Mouse (Mus musculus): ENCODE data around the gene Wnt3a.
"Not testable (repeated sequence)": the region's sequence is repeated elsewhere in the genome, so short reads cannot be mapped to it uniquely, and the experiment has no call there.

Wnt3a gene

DNA sequence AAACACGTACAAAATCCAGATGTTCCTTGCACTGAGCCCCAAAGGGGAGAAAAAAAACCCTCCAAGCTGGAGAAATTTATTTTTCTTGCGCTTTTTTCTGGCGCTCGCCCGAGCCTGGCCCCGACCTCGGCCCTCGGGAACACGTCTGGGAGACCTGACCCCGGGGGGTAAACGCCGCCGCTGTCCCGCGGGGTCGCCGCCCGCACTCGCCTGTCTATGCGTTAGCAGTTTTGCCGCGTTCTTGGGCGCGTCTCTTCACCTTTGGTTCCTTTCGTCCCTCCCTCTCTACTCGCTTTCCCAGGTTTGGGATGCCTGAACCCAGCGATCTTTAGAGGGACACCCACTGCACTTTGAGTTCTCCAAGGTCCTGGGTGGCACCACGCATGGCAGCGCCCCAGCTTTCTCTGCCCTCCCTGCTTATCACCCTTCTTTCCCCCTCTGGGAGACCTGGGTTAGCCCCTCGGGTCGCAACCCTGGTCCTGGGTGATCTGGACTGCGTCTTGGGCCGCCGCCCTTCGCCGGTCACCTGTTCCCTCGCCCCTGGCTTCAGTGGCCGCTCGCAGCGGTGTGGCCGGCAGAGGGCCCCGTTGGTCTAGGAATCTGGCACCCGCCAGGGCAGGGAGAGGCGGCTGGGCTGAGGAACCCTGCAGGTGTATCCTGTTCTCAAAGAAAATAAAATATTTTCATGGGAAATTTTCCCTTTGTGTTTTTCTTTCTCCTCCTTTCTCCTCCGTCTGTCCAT is 17.0 kb upstream of the Wnt3a start:
- in situ Hi-C loops (cut with MboI) = no loop called here

DNA sequence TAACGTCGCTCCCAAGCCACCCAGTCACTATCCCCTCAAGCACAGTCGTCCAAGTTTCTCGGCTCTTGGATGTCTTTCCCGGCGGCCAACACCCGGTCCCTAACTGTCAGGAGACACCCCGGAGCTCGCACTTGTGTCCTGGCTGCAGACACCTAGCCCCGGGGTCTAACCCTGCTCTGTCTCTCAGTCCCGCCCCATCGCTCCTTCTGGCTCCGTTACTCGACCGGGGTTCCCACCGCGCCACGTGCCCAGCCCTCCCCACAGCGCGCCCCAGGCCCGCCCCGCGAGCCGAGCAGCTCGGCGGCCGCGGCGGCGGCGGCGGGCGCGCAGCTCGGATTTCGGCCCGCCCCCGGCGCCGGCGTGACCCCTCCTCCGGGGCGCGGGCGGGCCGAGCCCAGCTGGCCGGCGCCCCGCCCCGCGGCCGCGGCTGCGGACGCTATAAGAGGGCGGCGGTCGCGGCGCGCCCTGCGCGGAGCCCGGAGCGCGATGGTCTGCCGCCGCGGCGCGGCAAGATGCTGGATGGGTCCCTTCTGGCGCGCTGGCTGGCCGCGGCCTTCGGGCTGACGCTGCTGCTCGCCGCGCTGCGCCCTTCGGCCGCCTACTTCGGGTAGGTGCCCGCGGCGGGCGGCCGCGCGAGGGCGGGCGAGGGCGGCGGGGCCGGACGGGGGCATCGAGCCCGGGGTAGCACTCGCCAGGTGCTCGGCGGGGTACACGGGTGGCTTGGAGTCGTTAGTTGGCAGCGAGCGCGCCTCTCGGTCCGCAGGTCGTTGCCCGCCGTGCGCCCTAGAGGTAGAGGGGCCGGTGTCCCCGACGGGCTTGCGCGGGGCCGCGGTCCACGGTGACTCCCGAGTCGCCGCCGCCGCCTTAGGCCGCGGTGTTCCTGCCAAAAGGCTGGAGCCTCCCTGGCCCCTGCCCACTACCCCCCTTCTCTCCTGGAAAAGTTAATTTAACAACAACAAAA is 16.2 kb upstream of the Wnt3a start, which contains the start of gene Wnt9a:
Gene Wnt9a (plus strand): TSS at position 468 of the 961 bp plus-strand sequence.
- in situ Hi-C loops (cut with MboI) = no loop called here

DNA sequence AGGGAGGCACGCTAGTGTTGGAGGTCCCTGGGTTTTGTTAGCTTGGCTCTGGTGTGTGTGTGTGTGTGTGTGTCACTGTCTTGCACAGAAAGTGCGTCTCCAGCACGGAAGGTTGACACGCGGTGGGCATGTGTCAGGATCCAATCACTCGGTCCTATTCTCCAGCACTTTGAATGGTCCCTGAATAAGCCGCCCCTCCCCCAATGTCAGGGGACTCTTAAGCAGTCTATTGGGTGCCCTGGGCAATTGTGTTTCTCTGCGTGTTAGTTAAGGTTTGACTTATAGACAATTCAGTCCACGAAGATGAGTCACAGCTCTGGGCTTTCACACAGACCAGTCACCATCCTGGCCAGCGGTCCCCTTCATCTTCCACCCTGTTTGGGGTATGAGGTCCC is 15.3 kb upstream of the Wnt3a start:
- in situ Hi-C loops (cut with MboI) = no loop called here

DNA sequence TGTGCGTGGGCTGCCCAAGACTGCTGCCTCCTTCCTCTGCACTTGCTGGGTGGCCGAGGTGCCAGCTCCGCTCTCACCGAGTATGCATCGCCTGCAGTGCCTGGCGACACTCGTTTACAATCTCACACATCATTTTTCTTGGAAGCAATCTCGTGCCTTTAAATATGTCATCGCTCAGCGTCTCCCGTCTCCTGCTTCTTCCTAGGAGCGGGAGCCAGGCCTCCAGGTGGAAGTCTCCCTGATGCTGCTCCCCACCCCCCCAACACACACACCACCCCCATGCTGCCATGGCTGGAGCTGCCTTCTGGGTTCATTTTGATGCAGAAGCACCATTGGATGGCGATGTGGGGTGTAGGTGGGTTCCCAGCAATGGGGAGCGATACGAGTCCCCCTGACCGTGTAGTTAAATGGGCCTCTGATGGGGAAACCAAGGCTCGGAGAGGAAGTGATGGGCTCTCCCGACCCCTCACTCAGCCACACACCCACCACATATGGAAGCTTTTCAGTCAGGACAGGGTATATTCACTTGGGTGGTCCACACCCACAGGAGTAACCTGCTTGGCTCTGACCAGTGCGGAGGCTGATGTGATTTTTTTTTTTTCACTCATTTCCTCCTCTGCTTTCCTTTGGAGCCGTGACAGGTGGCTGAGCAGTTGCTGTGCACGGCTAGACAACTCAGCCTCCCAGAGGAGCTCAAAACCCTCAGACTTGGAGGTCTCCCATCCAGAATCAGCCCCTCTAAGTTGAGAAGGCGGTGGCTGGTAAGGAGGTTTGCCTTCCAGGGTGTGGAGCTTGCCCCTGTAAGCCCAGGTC is 14.7 kb upstream of the Wnt3a start:
- in situ Hi-C loops (cut with MboI) = no loop called here

DNA sequence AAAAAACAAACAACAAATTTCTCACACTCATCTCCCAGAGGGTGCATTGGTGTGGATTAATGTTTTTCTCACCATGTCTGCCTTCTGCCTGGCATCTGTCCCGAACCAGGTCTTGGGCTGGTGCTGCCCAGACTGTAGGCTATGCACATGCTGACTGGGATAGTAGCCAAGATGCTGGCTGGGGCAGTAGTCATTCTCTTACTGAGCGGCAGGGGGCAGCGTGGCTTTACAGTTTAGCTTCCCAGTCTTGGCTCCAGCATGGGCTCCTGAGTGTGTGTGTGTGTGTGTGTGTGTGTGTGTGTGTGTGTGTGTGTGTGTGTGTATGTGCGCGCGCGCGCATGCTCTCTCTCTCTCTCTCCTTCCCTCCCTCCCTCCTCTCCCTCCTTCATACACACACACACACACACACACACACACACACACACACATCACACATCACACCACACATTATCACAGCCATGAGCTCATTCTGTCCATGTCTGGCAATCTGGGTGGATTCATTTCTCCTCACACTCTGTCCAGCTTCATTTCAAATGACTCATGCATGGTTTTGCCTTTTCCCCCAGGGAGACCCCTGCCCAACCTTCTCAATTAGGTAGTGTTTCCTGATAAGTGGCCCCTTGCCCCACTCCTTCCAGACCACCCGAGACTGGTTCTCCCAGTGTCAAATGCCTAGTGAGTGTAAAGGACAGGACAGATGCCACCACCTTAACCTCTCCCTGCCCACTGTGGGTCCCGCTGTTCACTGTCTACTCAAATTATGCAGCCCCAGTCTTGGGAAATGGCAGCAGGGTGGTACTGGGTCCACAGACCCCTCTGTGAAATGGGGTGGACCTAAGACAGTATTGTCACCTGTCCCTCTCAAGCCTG is 12.4 kb upstream of the Wnt3a start:
- in situ Hi-C loops (cut with MboI) = no loop called here

DNA sequence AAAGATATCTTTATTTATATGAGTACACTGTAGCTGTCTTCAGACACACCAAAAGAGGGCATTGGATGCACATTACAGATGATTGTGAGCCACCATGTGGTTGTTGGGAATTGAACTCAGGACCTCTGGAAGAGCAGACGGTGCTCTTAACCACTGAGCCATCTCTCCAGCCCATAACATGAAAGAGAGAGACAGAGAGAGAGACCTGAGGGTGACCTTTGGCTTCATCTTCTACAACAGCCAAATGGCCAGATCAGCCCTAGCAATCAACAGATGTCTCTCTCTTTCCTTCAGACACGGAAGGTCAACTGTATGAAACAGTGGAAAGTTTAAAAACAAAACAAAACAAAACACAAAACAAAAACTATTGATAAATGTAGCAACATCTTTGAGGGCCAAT is 10.5 kb upstream of the Wnt3a start:
- in situ Hi-C loops (cut with MboI) = not testable (repeated sequence)

DNA sequence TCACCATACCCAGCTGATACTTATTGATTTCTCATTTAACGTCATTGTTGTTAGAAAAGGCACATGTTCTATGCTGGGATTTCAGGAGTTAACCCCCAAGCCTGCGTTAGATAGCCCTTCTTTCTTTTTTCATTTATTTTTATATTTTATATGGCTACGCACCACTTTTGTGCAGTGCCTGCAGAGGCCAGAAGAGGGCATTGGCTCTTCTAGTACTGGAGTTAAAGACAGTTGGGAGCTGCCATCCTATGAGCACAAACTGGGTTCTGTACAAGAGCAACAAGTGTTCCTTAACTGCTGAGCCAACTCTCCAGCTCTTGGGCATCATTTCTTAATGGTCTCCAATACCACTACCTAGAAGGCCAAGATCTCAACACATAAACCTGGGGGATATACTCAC is 9.6 kb upstream of the Wnt3a start:
- in situ Hi-C loops (cut with MboI) = no loop called here

DNA sequence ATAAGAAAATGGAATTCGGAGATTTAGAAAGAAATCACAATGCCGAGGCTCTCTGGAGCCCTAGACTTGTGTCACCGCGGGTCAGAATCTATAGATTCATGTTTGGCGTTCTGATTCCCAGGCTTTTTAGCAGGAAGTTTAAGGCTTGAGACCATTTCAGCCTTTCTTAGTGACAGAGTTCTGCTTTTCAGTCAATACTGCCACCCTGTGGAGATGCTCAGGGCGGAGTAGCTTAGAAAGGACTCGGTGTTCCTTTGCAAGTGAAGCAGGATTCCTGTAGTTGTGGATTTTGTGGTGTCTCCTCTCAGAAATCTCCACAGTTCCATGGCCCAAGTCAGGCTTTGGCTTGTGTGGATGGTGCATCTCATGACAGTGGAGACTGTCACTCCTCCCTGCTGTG is 7.4 kb upstream of the Wnt3a start:
- in situ Hi-C loops (cut with MboI) = no loop called here

DNA sequence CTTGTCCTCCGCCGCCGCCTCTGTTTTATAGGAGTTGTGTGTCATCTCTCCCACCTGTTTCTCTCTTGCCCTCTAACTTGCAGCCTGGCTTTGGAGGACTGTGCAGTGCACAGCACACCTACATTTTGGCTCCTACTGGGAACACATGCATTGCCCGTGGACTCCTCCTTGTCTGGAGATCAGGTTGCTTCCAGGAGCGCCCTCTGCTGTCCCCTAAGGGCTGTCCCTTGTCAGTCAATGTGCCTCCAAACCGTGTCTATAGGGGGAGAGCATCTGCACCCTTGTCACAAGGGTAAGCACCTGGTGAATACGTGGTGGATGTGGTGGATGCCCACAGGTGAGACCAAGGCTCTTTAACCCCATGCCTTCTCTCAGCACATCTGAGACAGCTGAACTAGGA is 3.1 kb upstream of the Wnt3a start:
- in situ Hi-C loops (cut with MboI) = no loop called here

DNA sequence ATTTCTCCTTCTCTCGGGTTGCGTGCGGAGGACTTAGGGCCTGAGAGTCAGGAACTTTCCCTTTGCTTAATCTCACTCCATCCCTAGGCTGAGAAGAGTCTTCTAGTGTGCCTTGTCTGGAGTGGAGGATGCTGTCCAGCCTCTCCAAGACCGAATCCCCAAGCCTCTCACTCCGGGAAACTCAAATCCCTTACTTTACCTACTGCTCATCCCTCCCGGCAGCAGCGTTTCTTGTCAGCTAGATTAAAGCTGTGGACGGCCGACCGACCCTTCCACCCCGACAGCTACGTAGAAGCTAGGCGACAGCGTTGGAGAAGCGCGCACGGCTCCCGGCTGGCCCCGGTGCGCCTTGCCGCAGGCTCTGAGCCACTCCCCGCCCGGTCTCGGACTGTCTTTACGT is 846 bp downstream of the Wnt3a start:
- in situ Hi-C loops (cut with MboI) = no loop called here

DNA sequence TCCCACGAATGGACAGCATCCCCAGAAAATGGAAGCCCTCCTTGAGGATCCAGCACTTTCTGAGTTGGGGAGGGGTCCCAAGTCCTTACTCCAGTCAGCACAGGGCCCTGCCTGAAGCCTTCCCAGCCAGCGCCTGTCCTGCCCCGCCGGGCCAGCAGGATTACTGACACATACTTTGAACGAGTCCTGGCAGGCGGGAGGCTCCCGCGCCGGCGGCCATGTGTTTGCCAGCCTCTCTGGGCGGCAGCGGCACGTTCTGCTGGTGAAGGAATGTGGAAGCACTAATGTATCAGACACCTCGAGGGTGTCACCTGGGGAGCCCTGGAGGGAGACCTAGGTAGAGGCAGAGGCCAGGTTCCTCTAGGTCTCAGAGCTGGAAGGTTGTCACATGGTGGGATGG is 6.4 kb downstream of the Wnt3a start:
- in situ Hi-C loops (cut with MboI) = no loop called here

DNA sequence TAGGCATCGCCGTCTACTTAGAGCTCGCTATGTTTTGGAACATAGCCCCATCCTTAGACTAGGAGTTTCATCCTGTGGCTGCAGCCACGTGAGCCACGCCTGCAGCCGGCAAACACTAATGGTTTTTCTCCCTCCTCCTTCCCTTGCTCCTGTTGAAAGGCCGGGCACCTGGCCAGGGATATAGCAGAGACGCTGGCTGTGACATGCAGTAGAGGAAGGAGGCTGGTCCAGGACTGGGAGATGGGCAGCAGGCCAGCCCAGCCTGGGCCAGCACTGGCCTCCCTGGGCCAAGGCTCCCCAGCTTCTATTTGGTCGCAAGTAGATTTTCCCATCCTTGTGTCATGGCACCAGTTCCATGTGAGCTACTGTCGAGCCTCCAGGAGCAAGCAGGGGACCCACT is 7.6 kb downstream of the Wnt3a start:
- in situ Hi-C loops (cut with MboI) = no loop called here

DNA sequence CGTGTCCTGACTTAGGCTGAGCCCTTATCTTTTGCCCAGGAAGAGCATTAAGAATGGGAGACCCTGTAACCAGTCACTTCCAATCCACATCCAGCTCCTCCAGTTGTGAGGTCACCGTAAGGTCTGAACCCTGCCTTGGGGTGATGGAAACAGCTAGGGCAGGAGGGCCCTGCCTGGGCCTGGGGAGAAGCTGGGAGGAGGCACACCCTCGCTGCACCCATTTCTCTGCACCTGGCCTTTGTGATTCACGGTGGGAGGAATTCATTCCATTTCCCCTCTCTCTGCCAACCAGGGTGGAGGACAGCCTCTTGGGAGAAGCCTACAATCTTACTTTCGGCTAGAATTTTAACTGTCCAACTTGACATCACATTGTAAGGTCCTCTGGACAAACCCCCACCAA is 8.4 kb downstream of the Wnt3a start:
- in situ Hi-C loops (cut with MboI) = no loop called here

DNA sequence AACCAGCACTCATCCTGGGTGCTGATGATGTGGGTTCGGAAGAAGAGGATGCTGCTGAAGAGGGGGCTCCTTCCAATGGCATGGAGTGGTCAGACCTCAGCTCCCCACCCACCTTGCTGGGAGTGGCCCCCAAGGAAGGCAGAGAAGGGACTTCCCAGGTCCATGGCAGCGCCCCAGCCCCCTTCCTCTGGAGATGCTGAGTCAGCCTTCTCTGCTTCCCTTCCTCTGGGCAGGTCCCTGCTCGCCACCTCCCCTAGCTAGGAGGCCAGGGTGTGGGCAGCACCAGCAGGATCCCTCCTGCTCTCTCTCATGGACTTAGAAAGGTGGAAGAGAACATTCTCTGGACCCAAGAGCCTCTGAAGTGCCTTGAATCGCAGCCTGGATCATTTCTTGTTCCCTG is 12.5 kb downstream of the Wnt3a start:
- in situ Hi-C loops (cut with MboI) = no loop called here

DNA sequence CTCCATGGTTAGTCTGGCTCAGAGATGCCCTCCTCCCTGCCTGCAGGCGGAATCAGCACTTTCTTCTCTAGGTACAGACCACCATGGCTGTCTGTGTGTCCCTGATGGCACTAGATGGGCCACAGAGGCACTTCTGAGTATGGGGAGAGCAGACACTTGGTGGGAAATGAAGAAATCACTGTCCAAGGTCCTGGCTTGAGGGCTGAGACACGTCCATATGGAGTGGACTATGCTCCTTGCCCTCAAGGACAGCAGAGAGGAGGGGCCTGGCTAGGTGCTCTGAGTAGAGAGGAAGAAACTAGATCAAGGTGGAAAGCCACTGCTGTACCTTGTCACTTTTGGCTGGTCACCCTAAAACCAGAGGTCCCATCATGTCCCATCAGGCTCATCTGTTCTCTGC is 13.7 kb downstream of the Wnt3a start:
- in situ Hi-C loops (cut with MboI) = no loop called here

DNA sequence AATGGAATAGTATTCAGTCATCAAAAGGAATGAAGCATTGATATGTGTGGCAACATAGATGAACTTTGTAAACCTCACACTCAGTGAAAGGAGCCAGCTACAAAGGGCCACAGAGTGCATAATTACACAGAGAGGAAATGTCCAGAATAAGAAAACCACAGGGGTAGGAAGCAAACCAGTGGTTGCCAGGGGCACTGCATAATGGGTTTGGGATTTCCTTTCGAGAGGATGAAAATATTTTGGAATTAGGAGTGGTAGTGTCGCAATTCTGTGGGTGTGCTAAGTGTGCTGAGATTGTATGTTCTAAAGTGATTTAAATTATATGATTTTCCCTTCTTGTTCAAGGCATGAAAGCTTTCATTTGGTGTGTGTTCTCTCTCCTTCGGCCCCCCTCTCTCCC is 16.4 kb downstream of the Wnt3a start:
- in situ Hi-C loops (cut with MboI) = no loop called here

DNA sequence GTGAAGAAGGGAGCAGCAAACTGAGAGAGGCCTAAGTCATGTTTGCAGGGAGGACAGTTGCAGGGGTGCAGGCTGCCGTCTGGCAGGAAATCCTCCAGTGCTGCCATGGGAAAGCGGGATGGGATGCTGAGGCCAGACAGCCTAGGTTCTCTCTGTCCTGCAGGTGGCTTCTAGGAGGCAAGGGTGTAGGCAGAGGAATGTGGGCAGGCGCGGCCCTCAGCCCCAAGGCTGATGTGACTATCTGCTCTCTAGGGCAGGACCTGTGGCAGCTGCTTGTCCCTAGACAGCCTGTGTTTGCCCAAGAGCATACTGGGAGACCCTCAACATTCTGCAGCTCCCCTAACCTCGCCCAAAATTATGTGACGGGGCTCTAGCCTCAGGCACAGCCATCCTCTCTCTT is 23.8 kb downstream of the Wnt3a start:
- in situ Hi-C loops (cut with MboI) = no loop called here

DNA sequence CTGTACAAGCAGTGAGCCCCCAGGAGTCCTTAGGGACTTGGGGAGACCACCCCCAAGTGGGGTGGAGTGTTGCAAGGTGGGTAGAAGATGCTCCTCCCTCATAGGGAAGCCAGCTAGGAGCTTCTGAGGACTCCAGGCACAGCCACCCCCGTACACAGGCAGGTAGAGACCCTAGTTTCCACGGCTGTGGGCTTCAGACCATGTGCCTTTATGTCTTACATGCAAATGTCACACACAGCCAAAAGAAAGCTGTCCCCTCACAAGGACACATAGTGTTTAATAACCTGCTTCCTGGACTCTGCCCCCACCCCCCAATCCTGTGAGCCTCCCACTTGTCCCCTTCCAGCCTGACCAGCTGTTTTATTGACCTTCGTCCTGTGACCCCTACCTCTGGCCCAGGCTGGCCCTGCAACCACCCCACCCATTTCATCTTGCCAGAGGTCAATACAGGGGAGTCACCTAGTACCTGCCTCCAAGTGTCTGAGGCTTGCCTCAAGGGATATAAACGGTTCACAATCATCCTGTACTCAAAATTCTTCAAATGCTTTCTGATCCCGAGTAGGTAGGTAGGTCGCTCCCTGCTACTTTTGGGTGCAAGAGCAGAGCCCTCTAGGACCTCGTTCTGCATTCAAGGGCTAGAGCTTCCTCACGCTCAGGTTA is 25.3 kb downstream of the Wnt3a start:
- in situ Hi-C loops (cut with MboI) = no loop called here

DNA sequence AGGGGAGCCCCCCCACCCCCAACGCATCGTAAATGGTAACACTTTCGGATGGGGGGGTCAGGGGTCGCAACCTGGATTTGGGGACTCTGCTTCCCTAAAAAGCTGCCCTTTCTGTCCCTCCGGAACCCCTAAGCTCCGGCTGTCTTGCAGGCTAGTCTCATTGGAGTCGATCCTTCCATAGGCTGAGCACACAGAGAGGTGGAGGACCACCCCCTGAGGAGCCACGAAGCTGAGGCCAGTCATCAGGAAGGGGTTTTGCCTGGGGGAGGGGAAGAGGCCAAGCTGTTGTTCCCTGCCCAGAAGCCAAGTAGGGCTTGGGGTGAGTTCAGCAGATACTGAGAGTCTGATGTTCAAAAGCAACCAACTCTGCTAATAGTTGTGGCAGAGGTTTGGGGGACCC is 26.0 kb downstream of the Wnt3a start:
- in situ Hi-C loops (cut with MboI) = no loop called here

DNA sequence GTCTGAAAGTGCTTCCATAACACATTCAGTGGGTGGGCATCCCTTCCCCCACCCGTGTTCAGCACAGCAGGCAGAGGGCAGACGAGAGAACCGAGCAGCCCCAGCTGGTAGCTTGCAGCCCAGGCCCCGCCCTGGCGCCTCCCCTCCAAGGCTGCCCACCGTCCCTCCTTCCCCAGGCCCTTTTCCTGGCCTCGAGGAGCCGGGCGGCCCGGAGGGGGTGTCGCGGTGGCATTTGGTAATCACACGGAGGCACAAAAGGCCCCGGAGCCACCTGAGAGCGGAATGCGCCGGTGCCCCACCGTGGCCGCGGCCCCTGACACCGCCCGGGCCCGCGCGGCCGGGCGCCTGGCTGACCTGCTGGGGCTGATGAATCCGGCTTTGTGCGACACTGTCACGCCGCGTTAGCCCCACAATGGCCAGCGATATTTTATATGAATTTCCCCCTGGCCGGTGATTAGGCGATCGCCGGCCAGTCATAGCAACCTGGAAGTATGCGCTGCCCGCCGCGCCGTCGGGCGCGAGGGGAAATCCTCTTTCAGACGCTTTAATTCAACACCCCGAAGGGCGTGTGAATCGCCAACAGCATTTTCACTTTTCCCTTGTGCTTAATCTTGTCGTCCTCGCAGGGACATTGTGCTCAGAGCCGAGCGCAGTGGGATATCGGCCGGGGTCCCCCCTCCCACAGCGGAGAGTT is 26.5 kb downstream of the Wnt3a start:
- in situ Hi-C loops (cut with MboI) = no loop called here
